Mouse (Mus musculus) Patski (cell line): ENCODE measurements around the gene Best3. TPM values are rescaled to one million over a fixed set of nuclear protein-coding genes. Genes with fewer than 3 reads are reported as not detected.
A peak's percentile ranks its signal among the peaks of the same experiment; 100 is the strongest.

Source experiments
- ATAC-seq: fragments of 100-300 bp; one replicate; pipeline ENCODE4 v1.8.0; 2021
- CTCF ChIA-PET: fragments of 350-600 bp; sonication (Branson Sonifier 250); formaldehyde crosslinking; loops from one replicate; lab custom pipeline; 2022; ENCODE audit warnings: inconsistent platforms; lab: Charles Lee
- POLR2A ChIA-PET: fragments of 350-600 bp; sonication (Branson Sonifier 250); formaldehyde crosslinking; loops from one replicate; lab custom pipeline; 2022; ENCODE audit warnings: antibody characterized with exemption, inconsistent platforms; lab: Charles Lee
- DNase-seq: peaks from one replicate; pipeline ENCODE4 v3.0.0-alpha.2; 2011; ENCODE audit warnings: low read depth, low spot score
- H3K27me3 ChIP-seq: fragments of 371-371 bp; one replicate; pipeline ENCODE4 v1.5.1; 2021
- CTCF ChIP-seq: fragments of 100-300 bp; IDR thresholded peaks from one replicate; pipeline ENCODE4 v1.5.1; 2021
- in situ Hi-C: fragments of 300-500 bp; cut with MboI; formaldehyde crosslinking; loops from 3 replicates; pipeline ENCODE4 v1.11.1; 2018; ENCODE audit warnings: low pct_unique_long_range_greater_than_20kb, mixed read lengths
- polyA plus RNA-seq: library from polyadenylated mRNA; unstranded; gene quantifications from one replicate; pipeline ENCODE4 v1.2.3, GENCODE M21; 2021

Best3 gene
- polyA plus RNA-seq, 1 experiment from 2014 or later: not detected

GRCm38 (mm10) chr10:117045175-117046056, 59.3 kb downstream of the Best3 start, which contains the start of gene Lrrc10:
Gene Lrrc10, plus strand, starts transcription at chr10:117045341.
- ChIA-PET CTCF (no interaction called here), POLR2A (interaction anchor here (0.6 kb wide), 1 partner anchor 146 kb away, joined by 7 read pairs; no protein-coding TSS in a partner anchor)
- TF ChIP-seq CTCF: no peak
- no peak for DNase-seq
- in situ Hi-C loops: loop anchor here (25.0 kb wide), 1 partner anchor 708 kb away; no protein-coding TSS in a partner anchor
- H3K27me3 ChIP-seq: no peaks in the 10 kb centered on the region
- no peak for ATAC-seq

- CTCF ChIA-PET: interaction anchor here (1.0 to 2.4 kb wide), 6 partner anchors 8 to 719 kb away, joined by 3 to 6 read pairs (median 4); no protein-coding TSS in a partner anchor
- H3K27me3 ChIP-seq: no peaks in the 10 kb centered on the region
- no peak for TF ChIP-seq CTCF
- in situ Hi-C loops: loop anchor here (25.0 kb wide), 1 partner anchor 712 kb away; no protein-coding TSS in a partner anchor
- ATAC-seq: no peak
- POLR2A ChIA-PET: interaction anchor here (0.6 kb wide), 1 partner anchor 15 kb away, joined by 3 read pairs; no protein-coding TSS in a partner anchor
- DNase-seq: no peak
Observed at GRCm38 (mm10) chr10:117049253-117049652, 63.1 kb downstream of the Best3 start.

GRCm38 (mm10) chr10:117049961-117050597, 64.0 kb downstream of the Best3 start:
- ChIA-PET CTCF (interaction anchor here (1.0 to 2.4 kb wide), 3 partner anchors 9 to 11 kb away, joined by 3 to 6 read pairs (median 5); no protein-coding TSS in a partner anchor), POLR2A (interaction anchor here (0.6 to 1.0 kb wide), 2 partner anchors 10 to 15 kb away, joined by 3 to 4 read pairs; no protein-coding TSS in a partner anchor)
- TF ChIP-seq CTCF: no peak
- in situ Hi-C loops: loop anchor here (25.0 kb wide), 2 partner anchors 287 to 713 kb away; no protein-coding TSS in a partner anchor
- no peaks in the 10 kb centered on the region for H3K27me3 ChIP-seq
- ATAC-seq (no peak), DNase-seq (no peak)

GRCm38 (mm10) chr10:117055668-117056067, 69.6 kb downstream of the Best3 start:
- TF ChIP-seq CTCF: no peak

GRCm38 (mm10) chr10:117062894-117063253, 76.8 kb downstream of the Best3 start:
- DNase-seq: no peak
- ChIA-PET POLR2A (interaction anchor here (1.4 kb wide), 1 partner anchor 17 kb away, joined by 3 read pairs; no protein-coding TSS in a partner anchor), CTCF (interaction anchor here (0.8 to 1.7 kb wide), 5 partner anchors 25 to 154 kb away, joined by 3 to 4 read pairs (median 4); no protein-coding TSS in a partner anchor)
- no peak for ATAC-seq
- in situ Hi-C loops: loop anchor here (25.0 kb wide), 1 partner anchor 274 kb away; no protein-coding TSS in a partner anchor
- TF ChIP-seq CTCF: no peak
- H3K27me3 ChIP-seq: no peaks in the 10 kb centered on the region

More at GRCm38 (mm10) chr10:117055668-117056067, 69.6 kb downstream of the Best3 start:
- CTCF ChIA-PET: interaction anchor here (1.2 to 2.8 kb wide), 2 partner anchors 27 to 155 kb away, joined by 3 to 7 read pairs; no protein-coding TSS in a partner anchor
- no peaks in the 10 kb centered on the region for H3K27me3 ChIP-seq
- no peak for ATAC-seq
- in situ Hi-C loops: loop anchor here (5.0 to 25.0 kb wide), 2 partner anchors 157 to 282 kb away; no protein-coding TSS in a partner anchor
- POLR2A ChIA-PET: no interaction called here
- no peak for DNase-seq

GRCm38 (mm10) chr10:117063254-117064021, 77.3 kb downstream of the Best3 start, which contains the start of gene Cct2:
Gene Cct2, minus strand, starts transcription at chr10:117063814.
- in situ Hi-C loops: loop anchor here (25.0 kb wide), 1 partner anchor 274 kb away; no protein-coding TSS in a partner anchor
- no peaks in the 10 kb centered on the region for H3K27me3 ChIP-seq
- ChIA-PET CTCF (interaction anchor here (0.8 to 1.7 kb wide), 4 partner anchors 25 to 143 kb away, joined by 3 to 4 read pairs (median 4); no protein-coding TSS in a partner anchor), POLR2A (interaction anchor here (1.4 kb wide), 1 partner anchor 16 kb away, joined by 3 read pairs; no protein-coding TSS in a partner anchor)
- peak; percentile 92 for ATAC-seq
- DNase-seq: peak; percentile 69
- no peak for TF ChIP-seq CTCF

- in situ Hi-C loops: loop anchor here (25.0 kb wide), 1 partner anchor 273 kb away; no protein-coding TSS in a partner anchor
- POLR2A ChIA-PET: interaction anchor here (1.4 kb wide), 1 partner anchor 16 kb away, joined by 3 read pairs; no protein-coding TSS in a partner anchor
- DNase-seq: no peak
- H3K27me3 ChIP-seq: no peaks in the 10 kb centered on the region
- TF ChIP-seq CTCF: no peak
- no peak for ATAC-seq
- CTCF ChIA-PET: interaction anchor here (1.7 kb wide), 1 partner anchor 142 kb away, joined by 4 read pairs; no protein-coding TSS in a partner anchor
Observed at GRCm38 (mm10) chr10:117064076-117064475, 78.0 kb downstream of the Best3 start.

GRCm38 (mm10) chr10:117069109-117069508, 83.0 kb downstream of the Best3 start:
- in situ Hi-C loops: loop anchor here (25.0 kb wide), 1 partner anchor 268 kb away; no protein-coding TSS in a partner anchor
- DNase-seq (no peak), ATAC-seq (no peak)
- TF ChIP-seq CTCF: peak; percentile 51
- ChIA-PET CTCF (interaction anchor here (1.5 to 1.8 kb wide), 2 partner anchors 141 to 148 kb away, joined by 5 to 8 read pairs; no protein-coding TSS in a partner anchor), POLR2A (no interaction called here)
- H3K27me3 ChIP-seq: no peaks in the 10 kb centered on the region
